Mouse (Mus musculus) brain, embryonic 14.5 days (tissue): Measurements from ENCODE around the gene Sparc.

Source experiments
- CTCF ChIP-seq: fragments of 200-500 bp; IDR thresholded peaks from 2 replicates; pipeline ENCODE4 v1.5.1; 2012; ENCODE audit warnings: inconsistent platforms, mild to moderate bottlenecking, moderate library complexity, borderline replicate concordance; ENCODE audit not compliant: insufficient read depth, insufficient read length; ENCODE audit errors: extremely low read depth
- POLR2A ChIP-seq: fragments of 200-500 bp; IDR thresholded peaks from 2 replicates; pipeline ENCODE4 v1.6.1; 2012; ENCODE audit warnings: mild to moderate bottlenecking, inconsistent platforms, borderline replicate concordance; ENCODE audit not compliant: poor library complexity, insufficient read depth, insufficient read length, severe bottlenecking; ENCODE audit errors: extremely low read depth

- TF ChIP-seq CTCF (no peak), POLR2A (no peak)
Measured at GRCm38 (mm10) chr11:55417898-55418703, 4.9 kb downstream of the Sparc start.
